Mouse (Mus musculus) A20 (cell line): ENCODE results near the gene Afap1l2.

ENCODE experiments used
- DNase-seq: peaks from one replicate; pipeline ENCODE4 v3.0.0-alpha.2; 2011; ENCODE audit warnings: low read depth, low spot score

Afap1l2 gene

GRCm38 (mm10) chr19:57007291-57007690 lies 737 bp downstream of the Afap1l2 start:
- no peak for DNase-seq

DNA sequence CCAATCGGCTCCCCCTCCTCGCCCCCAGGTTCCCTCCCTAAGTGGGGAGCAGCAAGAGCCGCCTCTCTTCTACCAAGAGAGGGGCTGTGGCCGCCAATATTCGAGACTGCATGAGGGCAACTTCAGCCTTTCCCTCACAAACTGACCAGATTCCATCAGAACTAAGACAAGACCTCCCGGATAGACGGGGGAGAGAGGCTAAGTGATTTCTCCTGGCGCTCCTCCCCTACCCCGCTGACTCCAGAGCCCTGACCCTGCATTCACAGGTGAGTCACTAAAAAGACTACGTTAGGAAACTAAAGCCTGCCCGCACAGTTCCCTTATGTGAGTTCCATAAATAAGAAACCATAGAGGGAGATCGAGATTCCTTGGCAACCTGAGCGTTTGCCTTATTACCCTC lies 1.2 kb downstream of the Afap1l2 start:
- no peak for DNase-seq

DNA sequence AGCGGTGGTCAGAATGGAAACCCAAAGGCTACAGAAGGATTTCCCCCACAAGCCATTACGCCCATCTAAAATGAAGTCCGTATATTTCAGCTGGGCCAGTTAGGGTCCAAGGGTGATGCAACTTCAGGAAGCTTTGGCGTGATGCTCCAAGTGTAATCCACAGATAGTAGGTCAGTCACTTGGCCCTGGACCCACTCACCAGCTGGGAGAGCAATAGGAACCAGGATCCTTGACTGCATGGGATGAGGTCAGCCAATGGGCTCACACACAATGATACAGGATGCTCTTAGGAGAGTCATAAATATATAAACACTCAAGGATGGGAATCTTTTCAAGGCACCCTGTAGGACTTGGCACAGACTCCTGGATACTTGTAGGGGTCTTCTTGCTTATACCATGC lies 3.0 kb downstream of the Afap1l2 start:
- DNase-seq: no peak

- no peak for DNase-seq
Measured at GRCm38 (mm10) chr19:57003460-57003810, 4.6 kb downstream of the Afap1l2 start.

DNA sequence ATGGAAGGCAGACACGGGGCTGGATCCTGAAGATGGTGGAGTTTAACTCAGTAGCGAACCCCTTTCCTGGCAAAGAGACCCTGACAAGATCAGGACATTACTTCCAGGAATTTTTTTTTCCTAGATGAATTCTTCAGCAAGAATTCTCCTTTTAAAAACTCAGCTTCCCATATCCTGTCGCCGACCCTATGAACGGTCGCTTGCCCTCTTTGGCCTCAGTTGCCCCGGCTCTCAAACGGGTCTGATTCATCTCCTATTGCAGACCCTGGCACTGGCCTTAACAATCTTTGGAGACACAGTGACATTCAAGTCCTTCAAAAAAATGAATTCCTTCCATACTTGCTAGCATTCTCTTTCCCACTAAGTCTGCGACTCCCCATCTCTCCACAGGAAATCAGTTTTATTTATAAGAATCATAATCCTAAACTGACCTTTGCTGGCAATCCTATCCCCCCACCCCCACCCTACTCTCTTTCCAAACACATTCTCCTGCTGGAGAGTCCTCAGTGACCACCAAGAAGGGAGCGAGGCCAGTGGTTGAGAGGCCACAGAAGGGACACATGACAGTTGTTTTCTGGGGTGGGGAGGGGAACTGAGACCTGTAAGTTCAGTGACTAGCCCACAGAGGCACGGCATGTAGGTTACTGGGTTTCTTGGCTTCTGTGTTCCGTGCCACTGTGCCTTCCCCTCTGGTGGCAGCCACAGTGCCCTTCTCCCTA lies 5.1 kb downstream of the Afap1l2 start:
- DNase-seq: no peak

DNA sequence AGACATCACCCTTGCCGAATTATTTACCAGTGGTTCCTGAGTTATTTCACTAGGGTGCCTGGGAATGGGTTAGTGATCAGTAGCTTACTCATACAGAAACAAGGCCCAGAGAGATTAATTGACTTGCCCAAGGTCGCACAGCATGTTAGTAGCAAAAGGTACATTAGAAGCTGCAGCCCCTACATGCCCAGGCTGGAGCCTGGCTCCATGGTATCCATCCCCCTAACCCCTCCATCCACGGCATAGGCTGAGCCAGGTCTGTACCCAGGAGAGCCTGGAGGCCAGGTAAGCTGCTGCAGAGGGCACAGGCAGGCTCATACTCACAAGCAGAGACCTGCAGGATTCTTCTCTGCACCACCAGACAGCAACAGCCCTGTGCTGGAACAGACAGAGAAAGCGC lies 6.1 kb downstream of the Afap1l2 start:
- DNase-seq: no peak

GRCm38 (mm10) chr19:57000592-57000991 lies 7.4 kb downstream of the Afap1l2 start:
- DNase-seq: no peak

- no peak for DNase-seq
Measured at GRCm38 (mm10) chr19:56999781-57000180, 8.2 kb downstream of the Afap1l2 start.

DNA sequence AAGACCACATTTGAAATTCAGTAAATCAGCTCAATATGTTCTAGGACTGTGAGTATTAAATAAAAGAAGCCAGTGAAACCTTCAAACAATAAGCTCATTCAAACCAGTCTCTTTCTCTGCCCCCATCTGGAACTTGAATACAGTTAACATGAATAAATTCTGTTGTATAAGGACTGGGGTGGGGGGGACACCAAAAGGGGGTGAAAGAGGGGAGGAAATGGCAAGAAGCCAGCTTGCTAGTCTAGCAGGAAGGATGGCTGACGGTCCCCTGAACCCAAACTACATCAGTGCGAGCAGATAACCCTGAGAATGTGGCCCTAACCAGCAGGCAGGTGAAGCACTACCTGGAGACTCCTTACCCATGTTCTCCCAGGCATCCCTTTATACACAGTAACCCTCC lies 9.1 kb downstream of the Afap1l2 start:
- no peak for DNase-seq

- no peak for DNase-seq
Measured at GRCm38 (mm10) chr19:56998331-56998730, 9.7 kb downstream of the Afap1l2 start.

DNA sequence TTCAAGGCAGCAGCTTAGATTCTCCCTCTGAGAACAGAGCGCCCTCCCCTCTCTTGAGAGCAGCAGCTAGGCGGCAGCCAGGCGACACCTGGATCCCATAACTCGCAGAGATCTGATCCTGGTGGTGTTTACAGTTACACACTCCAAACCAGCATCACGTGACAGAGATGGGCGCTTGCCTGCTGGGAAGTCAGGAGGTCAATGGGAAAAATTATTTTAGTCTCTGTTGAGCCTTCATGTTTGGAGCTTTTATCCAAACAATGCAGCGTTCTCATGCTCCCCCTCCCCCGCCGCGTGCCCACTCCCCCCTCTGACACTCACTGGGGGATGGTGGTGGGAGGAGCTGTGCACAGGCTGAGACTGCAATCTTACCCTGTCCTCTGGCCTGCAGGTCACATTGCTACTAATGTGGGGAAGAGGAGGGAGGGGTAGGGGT lies 10.8 kb downstream of the Afap1l2 start:
- DNase-seq: no peak

GRCm38 (mm10) chr19:56995441-56995840 lies 12.6 kb downstream of the Afap1l2 start:
- DNase-seq: no peak

DNA sequence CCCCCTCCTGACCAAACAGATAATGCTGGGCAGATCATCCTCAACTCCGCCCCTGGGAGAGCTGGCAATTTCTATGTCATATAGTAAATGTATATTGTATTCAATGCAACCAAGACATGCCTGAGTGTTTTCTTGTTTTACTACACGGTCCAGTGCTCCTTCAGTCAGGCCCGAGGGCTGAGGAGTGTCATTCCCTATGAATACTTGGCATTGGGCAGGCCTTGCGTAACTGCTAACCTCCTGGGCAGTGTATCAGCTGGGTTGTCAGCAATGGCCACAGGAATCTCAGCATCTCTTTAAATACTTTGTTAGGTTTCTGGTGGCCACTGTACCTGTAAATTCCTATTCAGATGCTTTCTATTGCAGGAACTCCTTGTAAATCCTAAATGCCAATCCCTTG lies 13.4 kb downstream of the Afap1l2 start:
- no peak for DNase-seq

DNA sequence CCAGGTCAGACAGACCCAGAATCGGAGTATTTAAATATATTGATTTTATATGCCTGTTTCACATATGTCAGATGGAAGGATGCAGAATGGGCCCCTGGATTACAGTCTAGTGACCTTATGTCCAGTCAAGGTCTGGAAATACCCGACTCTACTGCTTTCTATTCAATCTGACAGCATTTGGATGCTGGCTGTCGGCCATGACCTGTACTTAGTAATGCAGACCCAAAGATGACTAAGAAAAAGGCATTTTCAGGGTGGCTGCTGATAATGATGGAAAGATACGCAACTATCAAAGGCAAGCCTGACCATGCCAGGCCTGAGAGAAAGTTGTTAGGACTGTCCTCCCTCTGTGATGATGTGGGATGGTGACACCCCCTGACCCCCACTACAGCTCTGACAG lies 14.3 kb downstream of the Afap1l2 start:
- no peak for DNase-seq

DNA sequence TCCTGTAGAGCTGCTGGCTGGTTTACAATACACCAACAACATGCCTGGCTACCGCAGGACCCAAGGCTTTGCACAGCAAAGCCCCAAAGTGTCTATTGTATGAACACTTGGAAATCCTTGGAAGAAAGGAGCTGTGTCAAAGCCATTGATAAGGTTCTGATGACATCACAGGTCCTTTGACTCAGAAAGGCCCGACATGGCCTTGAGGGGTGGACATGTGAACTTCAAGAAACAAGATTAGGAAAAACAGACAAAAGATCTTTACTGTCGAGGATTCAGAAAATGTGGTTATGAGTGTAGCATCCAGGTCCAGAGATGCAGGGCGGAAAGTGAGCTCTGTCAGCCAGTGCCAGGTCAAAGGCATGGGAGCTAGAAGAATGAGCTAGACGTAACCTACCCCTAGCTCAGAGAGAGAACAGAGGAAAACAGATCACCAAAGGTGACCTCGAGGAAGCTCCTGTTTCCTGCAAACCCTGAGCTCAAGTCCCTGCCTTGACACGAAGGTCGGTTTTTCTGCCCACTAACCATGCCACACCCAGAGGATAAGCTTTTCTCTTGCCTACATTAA lies 15.0 kb downstream of the Afap1l2 start:
- no peak for DNase-seq

- DNase-seq: no peak
Measured at GRCm38 (mm10) chr19:56990367-56991111, 17.5 kb downstream of the Afap1l2 start.

GRCm38 (mm10) chr19:56989171-56989570 lies 18.9 kb downstream of the Afap1l2 start:
- DNase-seq: no peak

DNA sequence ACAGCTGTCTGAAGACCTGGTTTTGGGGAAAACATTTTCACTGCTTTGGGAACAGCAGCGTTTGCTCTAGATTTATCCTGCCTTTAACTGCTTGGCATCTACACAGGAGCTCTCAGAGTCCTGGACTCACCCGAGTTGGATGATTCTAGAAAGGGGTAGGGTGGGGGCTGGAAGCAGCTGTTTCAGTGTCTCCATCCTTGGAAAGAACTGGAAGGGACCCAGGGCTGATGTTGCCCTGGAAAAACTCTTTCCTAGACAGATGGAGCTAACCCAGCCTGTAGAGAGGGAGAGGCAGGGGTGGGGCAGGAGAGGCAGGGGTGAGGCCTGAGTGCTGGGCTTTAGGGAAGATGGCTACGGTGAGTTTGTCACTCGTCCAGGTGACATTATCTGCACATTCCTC lies 23.8 kb downstream of the Afap1l2 start:
- DNase-seq: no peak

DNA sequence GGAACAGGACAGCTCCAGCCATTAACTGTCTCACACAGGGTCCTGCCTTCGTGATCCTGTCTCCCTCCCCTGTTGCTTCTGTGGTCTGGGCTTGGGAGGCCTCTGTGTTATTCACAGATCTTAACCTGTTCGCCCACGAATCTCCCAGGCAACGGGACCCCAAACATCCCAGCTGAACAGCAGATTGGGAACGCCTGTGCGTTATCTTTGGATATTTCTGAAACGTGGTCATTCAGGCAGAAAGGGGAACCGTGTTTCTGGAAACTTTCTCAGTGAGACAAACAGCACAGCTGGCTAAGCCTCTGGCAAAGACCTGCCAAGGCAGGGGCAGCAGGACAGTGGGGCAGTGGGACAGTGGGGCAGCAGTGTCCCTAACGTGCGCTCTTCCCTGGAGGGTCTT lies 24.3 kb downstream of the Afap1l2 start:
- no peak for DNase-seq

GRCm38 (mm10) chr19:56981760-56982159 lies 26.3 kb downstream of the Afap1l2 start:
- DNase-seq: no peak

DNA sequence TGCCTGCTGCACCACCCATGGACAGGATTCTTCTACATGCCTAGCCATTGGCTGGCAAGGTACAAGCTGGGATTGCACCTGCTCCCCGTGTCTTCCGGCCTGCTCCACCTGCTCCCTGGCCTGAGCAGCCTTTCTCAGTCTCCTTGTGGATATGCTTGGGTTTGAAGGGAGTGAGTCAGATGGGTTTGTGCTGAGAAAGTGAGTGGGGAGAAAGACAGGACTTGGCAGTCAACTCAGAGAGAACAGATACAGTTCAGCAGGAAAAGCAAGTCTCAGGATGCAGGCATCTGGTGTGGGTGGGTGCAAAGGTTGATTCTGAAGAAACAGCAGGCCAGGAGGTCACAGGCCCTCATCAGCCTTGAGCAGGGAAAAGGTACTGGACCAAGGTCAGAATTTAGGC lies 27.2 kb downstream of the Afap1l2 start:
- no peak for DNase-seq

- no peak for DNase-seq
Measured at GRCm38 (mm10) chr19:56976962-56977948, 30.8 kb downstream of the Afap1l2 start.
